Mouse (Mus musculus): Measurements from ENCODE around the gene Alox12b. TPM values are rescaled to one million over a fixed set of nuclear protein-coding genes. Genes with fewer than 3 reads are reported as not detected.

Gene Alox12b
- 0.08 and 0.22 TPM in 2 replicates for polyA plus RNA-seq (2014; fragmentation: Nextera tagmentation; extraction: Ambion mirVana)

GRCm38 (mm10) chr11:69156800-69157199 lies at the start of gene Alox12b:
Alox12b (plus strand) TSS chr11:69156989.
- H3K4me1 ChIP-seq (ENCODE audit: control insufficient read depth, insufficient read depth, low read length) = peaks cover 8% of the 10 kb centered on the region; the same call in 1 of the 2 replicates
- no peaks in the 10 kb centered on the region for H3K27me3 ChIP-seq (ENCODE audit: control insufficient read depth, insufficient read depth, low read length)
- H3K4me3 ChIP-seq (replicated peaks; ENCODE audit: low read depth, low read length) = peak within 1 kb of the TSS; percentile 24
- H3K9ac ChIP-seq (replicated peaks; ENCODE audit: low read length) = peak within 1 kb of the TSS; percentile 39; the same call in 1 of the 2 replicates
- ATAC-seq (ENCODE audit: low FRiP score, low TSS enrichment) (no peak), DNase-seq (peak; percentile 70)
- no peak within 1 kb of the TSS for H3K27ac ChIP-seq (replicated peaks; ENCODE audit: low read depth, low read length)
- no peaks in the 10 kb centered on the region for H3K9me3 ChIP-seq (ENCODE audit: control insufficient read depth, low read length)
- H3K36me3 ChIP-seq (ENCODE audit: control insufficient read depth, insufficient read depth, low read length) = no peaks in the 10 kb centered on the region
- peak within 1 kb of the TSS; percentile 50 for H3K4me2 ChIP-seq (ENCODE audit: low read length)
- WGBS = 2% methylated on average over 18 of the region's 18 CpGs

GRCm38 (mm10) chr11:69107676-69108075 lies 49.1 kb upstream of the Alox12b start:
- no peaks in the 10 kb centered on the region for H3K4me1 ChIP-seq (ENCODE audit: control insufficient read depth, insufficient read depth, low read length)
- H3K27me3 ChIP-seq (ENCODE audit: control insufficient read depth, insufficient read depth, low read length) = no peaks in the 10 kb centered on the region
- no peak overlapping the region for H3K9ac ChIP-seq (replicated peaks; ENCODE audit: low read length)
- 90% methylated on average over 11 of the region's 11 CpGs for WGBS
- DNase-seq (no peak), ATAC-seq (ENCODE audit: low FRiP score, low TSS enrichment) (no peak)
- no peak overlapping the region for H3K27ac ChIP-seq (replicated peaks; ENCODE audit: low read depth, low read length)
- no peak overlapping the region for H3K4me3 ChIP-seq (replicated peaks; ENCODE audit: low read depth, low read length)
- H3K4me2 ChIP-seq (ENCODE audit: low read length) = no peak overlapping the region
- no peaks in the 10 kb centered on the region for H3K9me3 ChIP-seq (ENCODE audit: control insufficient read depth, low read length)
- H3K36me3 ChIP-seq (ENCODE audit: control insufficient read depth, insufficient read depth, low read length) = peaks cover 68% of the 10 kb centered on the region

GRCm38 (mm10) chr11:69108223-69108622 lies 48.6 kb upstream of the Alox12b start:
- WGBS = 92% methylated on average over 9 of the region's 9 CpGs
- Histone ChIP-seq H3K27me3 (ENCODE audit: control insufficient read depth, insufficient read depth, low read length) (no peaks in the 10 kb centered on the region), H3K36me3 (ENCODE audit: control insufficient read depth, insufficient read depth, low read length) (peaks cover 63% of the 10 kb centered on the region)

GRCm38 (mm10) chr11:69109032-69109900 lies 47.5 kb upstream of the Alox12b start:
- whole genome bisulfite sequencing = 85% methylated on average over 13 of the region's 13 CpGs
- Histone ChIP-seq H3K27me3 (ENCODE audit: control insufficient read depth, insufficient read depth, low read length) (no peaks in the 10 kb centered on the region), H3K9me3 (ENCODE audit: control insufficient read depth, low read length) (no peaks in the 10 kb centered on the region), H3K4me2 (ENCODE audit: low read length) (no peak overlapping the region), H3K36me3 (ENCODE audit: control insufficient read depth, insufficient read depth, low read length) (peaks cover 52% of the 10 kb centered on the region), H3K27ac (replicated peaks; ENCODE audit: low read depth, low read length) (no peak overlapping the region), H3K4me1 (ENCODE audit: control insufficient read depth, insufficient read depth, low read length) (no peaks in the 10 kb centered on the region), H3K9ac (replicated peaks; ENCODE audit: low read length) (no peak overlapping the region), H3K4me3 (replicated peaks; ENCODE audit: low read depth, low read length) (no peak overlapping the region)
- no peak; the same call in 1 of the 2 replicates for ATAC-seq (ENCODE audit: low FRiP score, low TSS enrichment)
- no peak for DNase-seq

More at GRCm38 (mm10) chr11:69108223-69108622, 48.6 kb upstream of the Alox12b start:
- DNase-seq = no peak
- H3K9ac ChIP-seq (replicated peaks; ENCODE audit: low read length) = no peak overlapping the region
- no peak overlapping the region for H3K4me2 ChIP-seq (ENCODE audit: low read length)
- H3K4me3 ChIP-seq (replicated peaks; ENCODE audit: low read depth, low read length) = no peak overlapping the region
- no peaks in the 10 kb centered on the region for H3K4me1 ChIP-seq (ENCODE audit: control insufficient read depth, insufficient read depth, low read length)
- ATAC-seq (ENCODE audit: low FRiP score, low TSS enrichment) = no peak
- no peak overlapping the region for H3K27ac ChIP-seq (replicated peaks; ENCODE audit: low read depth, low read length)
- H3K9me3 ChIP-seq (ENCODE audit: control insufficient read depth, low read length) = no peaks in the 10 kb centered on the region

- ATAC-seq (ENCODE audit: low FRiP score, low TSS enrichment) (peak; percentile 60; the same call in 1 of the 2 replicates), DNase-seq (peak; percentile 95)
- Histone ChIP-seq H3K36me3 (ENCODE audit: control insufficient read depth, insufficient read depth, low read length) (peaks cover 40% of the 10 kb centered on the region), H3K9me3 (ENCODE audit: control insufficient read depth, low read length) (no peaks in the 10 kb centered on the region), H3K4me2 (ENCODE audit: low read length) (peak overlapping the region; percentile 58), H3K27me3 (ENCODE audit: control insufficient read depth, insufficient read depth, low read length) (0 out of 2 replicates have a peak, but pooled peaks cover 4% of the 10 kb centered on the region), H3K4me1 (ENCODE audit: control insufficient read depth, insufficient read depth, low read length) (no peaks in the 10 kb centered on the region), H3K9ac (replicated peaks; ENCODE audit: low read length) (0 out of 2 replicates have a peak overlapping the region, but pooled peaks have one; percentile 27), H3K27ac (replicated peaks; ENCODE audit: low read depth, low read length) (no peak overlapping the region), H3K4me3 (replicated peaks; ENCODE audit: low read depth, low read length) (peak overlapping the region; percentile 38)
- WGBS = under 1% methylated on average over 30 of the region's 30 CpGs
These were observed 46.3 kb upstream of the Alox12b start for GRCm38 (mm10) chr11:69110319-69111046.

GRCm38 (mm10) chr11:69111051-69111810 lies 45.6 kb upstream of the Alox12b start:
- H3K4me1 ChIP-seq (ENCODE audit: control insufficient read depth, insufficient read depth, low read length) = no peaks in the 10 kb centered on the region
- no peaks in the 10 kb centered on the region for H3K9me3 ChIP-seq (ENCODE audit: control insufficient read depth, low read length)
- no peak overlapping the region for H3K9ac ChIP-seq (replicated peaks; ENCODE audit: low read length)
- peaks cover 32% of the 10 kb centered on the region for H3K36me3 ChIP-seq (ENCODE audit: control insufficient read depth, insufficient read depth, low read length)
- WGBS = 4% methylated on average over 21 of the region's 21 CpGs
- H3K27me3 ChIP-seq (ENCODE audit: control insufficient read depth, insufficient read depth, low read length) = 0 out of 2 replicates have a peak, but pooled peaks cover 4% of the 10 kb centered on the region
- DNase-seq (no peak), ATAC-seq (ENCODE audit: low FRiP score, low TSS enrichment) (no peak)
- no peak overlapping the region for H3K27ac ChIP-seq (replicated peaks; ENCODE audit: low read depth, low read length)
- peak overlapping the region; percentile 38 for H3K4me3 ChIP-seq (replicated peaks; ENCODE audit: low read depth, low read length)
- H3K4me2 ChIP-seq (ENCODE audit: low read length) = peak overlapping the region; percentile 58

GRCm38 (mm10) chr11:69111865-69112264 lies 44.9 kb upstream of the Alox12b start:
- Histone ChIP-seq H3K4me1 (ENCODE audit: control insufficient read depth, insufficient read depth, low read length) (peaks cover 1% of the 10 kb centered on the region; the same call in 1 of the 2 replicates), H3K4me3 (replicated peaks; ENCODE audit: low read depth, low read length) (no peak overlapping the region), H3K9ac (replicated peaks; ENCODE audit: low read length) (no peak overlapping the region), H3K27me3 (ENCODE audit: control insufficient read depth, insufficient read depth, low read length) (0 out of 2 replicates have a peak, but pooled peaks cover 4% of the 10 kb centered on the region), H3K4me2 (ENCODE audit: low read length) (peak overlapping the region; percentile 58; the same call in 1 of the 2 replicates), H3K36me3 (ENCODE audit: control insufficient read depth, insufficient read depth, low read length) (peaks cover 26% of the 10 kb centered on the region), H3K9me3 (ENCODE audit: control insufficient read depth, low read length) (no peaks in the 10 kb centered on the region), H3K27ac (replicated peaks; ENCODE audit: low read depth, low read length) (no peak overlapping the region)
- 72% methylated on average over 4 of the region's 4 CpGs for WGBS
- ATAC-seq (ENCODE audit: low FRiP score, low TSS enrichment) = no peak
- DNase-seq = no peak

GRCm38 (mm10) chr11:69114018-69114417 lies 42.8 kb upstream of the Alox12b start:
- H3K4me3 ChIP-seq (replicated peaks; ENCODE audit: low read depth, low read length) = no peak overlapping the region
- no peak overlapping the region for H3K9ac ChIP-seq (replicated peaks; ENCODE audit: low read length)
- H3K9me3 ChIP-seq (ENCODE audit: control insufficient read depth, low read length) = no peaks in the 10 kb centered on the region
- 73% methylated on average over 3 of the region's 3 CpGs for WGBS
- peaks cover 6% of the 10 kb centered on the region; the same call in 1 of the 2 replicates for H3K36me3 ChIP-seq (ENCODE audit: control insufficient read depth, insufficient read depth, low read length)
- DNase-seq (no peak), ATAC-seq (ENCODE audit: low FRiP score, low TSS enrichment) (no peak)
- 0 out of 2 replicates have a peak, but pooled peaks cover 4% of the 10 kb centered on the region for H3K27me3 ChIP-seq (ENCODE audit: control insufficient read depth, insufficient read depth, low read length)
- H3K4me2 ChIP-seq (ENCODE audit: low read length) = no peak overlapping the region
- no peak overlapping the region for H3K27ac ChIP-seq (replicated peaks; ENCODE audit: low read depth, low read length)
- peaks cover 10% of the 10 kb centered on the region for H3K4me1 ChIP-seq (ENCODE audit: control insufficient read depth, insufficient read depth, low read length)
